Mouse (Mus musculus) G1E (cell line): ENCODE measurements around the gene Narfl.
"Not testable (repeated sequence)": the region's sequence is repeated elsewhere in the genome, so short reads cannot be mapped to it uniquely, and the experiment has no call there.

Experiments used
- CTCF ChIP-seq: IDR thresholded peaks from 2 replicates; pipeline ENCODE4 v1.5.1; 2012; ENCODE audit warnings: low read depth, low read length, inconsistent platforms, mixed read lengths
- GATA1 ChIP-seq: IDR thresholded peaks from 2 replicates; pipeline ENCODE4 v1.6.1; 2012; ENCODE audit warnings: borderline replicate concordance, low read length, inconsistent platforms, mixed read lengths
- GATA2 ChIP-seq: IDR thresholded peaks from 2 replicates; pipeline ENCODE4 v1.6.1; 2012; ENCODE audit warnings: low read depth, low read length, inconsistent platforms, borderline replicate concordance
- TAL1 ChIP-seq: conservative IDR thresholded peaks from 2 replicates; pipeline ENCODE4 v1.6.1; 2012; ENCODE audit warnings: low read depth, low read length, inconsistent platforms, mixed read lengths

GRCm38 (mm10) chr17:25807452-25807851, 33.9 kb downstream of the Narfl start:
- TF ChIP-seq CTCF, GATA1, TAL1, GATA2: not testable (repeated sequence)
